Mouse (Mus musculus) cortical plate, adult 2 months (tissue): Measurements from ENCODE around the gene Slco4a1. TPM values are rescaled to one million over a fixed set of nuclear protein-coding genes. Genes with fewer than 3 reads are reported as not detected.

Experiments
- H3K27ac ChIP-seq: fragments of 200-500 bp; 2 replicates; pipeline ENCODE4 v1.5.1; 2012; ENCODE audit warnings: low read length, control low read depth, inconsistent platforms; ENCODE audit not compliant: insufficient read depth
- H3K4me1 ChIP-seq: fragments of 200-500 bp; 2 replicates; pipeline ENCODE4 v1.6.1; 2011; ENCODE audit warnings: low read length; ENCODE audit not compliant: control insufficient read depth, insufficient read depth
- H3K4me3 ChIP-seq: fragments of 200-500 bp; 2 replicates; pipeline ENCODE4 v1.5.1; 2011; ENCODE audit warnings: mild to moderate bottlenecking, low read length, control low read depth; ENCODE audit not compliant: insufficient read depth
- CTCF ChIP-seq: fragments of 200-500 bp; IDR thresholded peaks from 2 replicates; pipeline ENCODE4 v1.5.1; 2011; ENCODE audit warnings: mild to moderate bottlenecking, control low read depth, low read length; ENCODE audit not compliant: insufficient read depth; ENCODE audit errors: extremely low read depth
- POLR2A ChIP-seq: fragments of 200-500 bp; IDR thresholded peaks from 2 replicates; pipeline ENCODE4 v1.6.1; 2011; ENCODE audit warnings: mild to moderate bottlenecking, low read length, control low read depth; ENCODE audit not compliant: insufficient read depth; ENCODE audit errors: extremely low read depth
- polyA plus RNA-seq: library from polyadenylated mRNA; depleted of rRNA; stranded (reverse); fragments of >200 nt; gene quantifications from 2 replicates; pipeline ENCODE4 v1.2.3, GENCODE M21; 2012

Slco4a1 gene
- polyA plus RNA-seq, 1 experiment: 5.1 TPM

- TF ChIP-seq CTCF: no peak
- no peak for TF ChIP-seq POLR2A
- Histone ChIP-seq H3K4me1 (peaks cover 2% of the 10 kb centered on the region; the same call in 1 of the 2 replicates), H3K4me3 (no peak overlapping the region), H3K27ac (peak overlapping the region; percentile 54; the same call in 1 of the 2 replicates)
These were observed 14.0 kb upstream of the Slco4a1 start for GRCm38 (mm10) chr2:180442061-180442460.

GRCm38 (mm10) chr2:180443861-180444260, 12.2 kb upstream of the Slco4a1 start:
- TF ChIP-seq CTCF (no peak), POLR2A (no peak)
- Histone ChIP-seq H3K4me3 (no peak overlapping the region), H3K4me1 (peaks cover 2% of the 10 kb centered on the region; the same call in 1 of the 2 replicates), H3K27ac (no peak overlapping the region)

DNA sequence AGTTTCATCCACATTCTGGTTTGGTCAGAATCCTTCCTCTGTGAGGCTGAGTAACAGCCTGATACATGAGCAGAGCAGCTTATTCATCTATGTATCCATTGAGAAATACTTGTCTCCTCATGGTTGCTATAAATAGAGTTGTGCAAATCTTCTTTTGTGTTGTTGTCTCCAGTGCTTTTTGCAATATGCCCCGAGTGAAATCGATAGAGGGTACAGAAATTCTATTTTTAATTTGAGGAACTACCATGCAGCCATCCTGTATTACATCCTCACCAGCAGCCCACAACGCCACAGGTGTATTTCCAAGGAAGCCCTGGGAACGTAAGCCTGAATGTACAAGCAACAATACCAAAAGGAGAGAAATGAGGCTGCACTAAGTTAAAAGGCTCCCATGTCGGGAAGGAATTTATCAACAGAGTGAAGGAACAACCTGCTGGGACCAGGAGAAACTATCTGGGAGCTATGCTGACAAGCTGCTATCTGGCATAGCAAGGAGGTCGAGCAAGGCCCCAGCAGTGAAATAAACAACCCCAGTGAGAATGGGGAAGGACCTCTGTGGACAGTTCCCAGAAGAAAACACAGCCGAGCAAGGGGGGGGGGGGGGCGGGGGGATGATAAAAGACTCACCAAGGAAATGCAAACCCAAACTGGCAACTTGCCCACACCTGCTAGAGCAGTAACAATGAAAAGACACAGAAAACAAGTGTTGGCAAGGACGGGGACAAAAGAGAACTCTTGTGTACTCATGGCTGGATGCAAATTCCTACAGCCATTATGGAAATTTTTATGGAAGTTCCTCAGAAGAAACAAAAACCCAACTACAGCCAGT, 10.9 kb upstream of the Slco4a1 start:
- H3K4me3 ChIP-seq: no peak overlapping the region
- H3K4me1 ChIP-seq: peaks cover 2% of the 10 kb centered on the region; the same call in 1 of the 2 replicates
- H3K27ac ChIP-seq: no peak overlapping the region
- no peak for TF ChIP-seq POLR2A
- TF ChIP-seq CTCF: no peak

DNA sequence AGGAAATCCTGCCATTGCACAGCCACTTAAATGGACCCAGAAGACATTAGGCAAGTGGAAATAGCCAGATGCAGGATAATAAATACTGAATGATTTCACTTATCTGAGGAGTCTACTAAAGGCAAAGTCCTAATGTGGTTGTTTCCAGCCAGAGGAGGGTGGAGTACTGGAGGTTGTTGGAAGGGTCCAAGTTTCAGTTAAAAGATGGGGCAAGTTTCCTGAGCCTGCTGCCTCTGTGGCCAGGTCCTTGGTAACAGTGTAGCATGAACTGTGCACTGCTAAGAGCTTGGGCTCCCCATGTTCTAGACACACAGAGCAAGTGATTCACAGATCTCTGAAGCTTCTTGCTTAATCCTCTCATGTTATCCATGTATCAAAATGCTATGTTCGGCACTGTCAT, 10.1 kb upstream of the Slco4a1 start:
- Histone ChIP-seq H3K4me1 (no peaks in the 10 kb centered on the region; the same call in 1 of the 2 replicates), H3K27ac (no peak overlapping the region)

GRCm38 (mm10) chr2:180449007-180449406, 7.0 kb upstream of the Slco4a1 start:
- H3K4me1 ChIP-seq: no peaks in the 10 kb centered on the region
- TF ChIP-seq POLR2A: no peak
- no peak for TF ChIP-seq CTCF

More for the DNA sequence above, 10.1 kb upstream of the Slco4a1 start:
- no peak overlapping the region for H3K4me3 ChIP-seq
- no peak for TF ChIP-seq POLR2A
- TF ChIP-seq CTCF: no peak

DNA sequence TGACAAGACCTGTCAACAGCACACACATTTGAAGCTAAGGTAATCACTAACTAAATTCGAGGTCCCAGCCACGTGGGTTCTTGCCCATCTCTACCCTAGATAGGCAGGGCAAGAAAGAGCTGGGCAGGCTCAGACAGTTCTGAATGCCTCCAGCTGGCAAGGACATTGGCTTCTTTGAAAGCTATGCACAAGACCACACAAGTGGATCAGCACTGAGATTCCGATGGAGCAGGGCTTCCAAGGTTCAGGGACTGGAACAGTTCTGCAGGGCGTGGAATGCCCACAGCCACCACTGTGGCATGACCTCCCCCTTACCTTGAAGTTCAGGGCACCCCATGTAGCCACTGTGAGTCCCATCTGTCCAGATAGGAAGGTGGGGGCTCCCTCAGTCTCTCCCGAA, 5.5 kb upstream of the Slco4a1 start:
- Histone ChIP-seq H3K27ac (no peak overlapping the region), H3K4me3 (no peak overlapping the region), H3K4me1 (no peaks in the 10 kb centered on the region)
- TF ChIP-seq CTCF (no peak), POLR2A (no peak)

More at GRCm38 (mm10) chr2:180449007-180449406, 7.0 kb upstream of the Slco4a1 start:
- no peak overlapping the region for H3K4me3 ChIP-seq
- H3K27ac ChIP-seq: no peak overlapping the region

DNA sequence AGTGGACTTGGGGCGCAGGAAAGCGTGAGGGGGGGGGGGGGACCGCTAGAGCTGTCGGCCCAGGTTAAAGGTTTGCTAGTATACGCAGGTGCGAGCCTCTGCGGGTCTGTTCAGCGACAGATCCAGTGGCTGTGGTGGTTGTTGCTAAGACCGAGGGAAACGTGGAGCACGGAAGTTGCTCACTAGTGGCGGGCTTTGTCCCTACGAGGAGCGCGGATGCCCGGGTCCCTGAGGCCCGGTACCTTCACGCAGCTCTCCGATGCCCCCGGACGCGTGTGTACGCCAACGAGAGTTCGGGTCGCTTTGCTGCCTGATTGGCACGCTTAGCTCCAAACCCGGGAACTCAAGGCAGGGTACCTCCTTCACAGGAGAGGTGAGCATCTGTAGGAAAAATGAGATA, 660 bp downstream of the Slco4a1 start:
- no peak overlapping the region for H3K27ac ChIP-seq
- no peaks in the 10 kb centered on the region for H3K4me1 ChIP-seq
- TF ChIP-seq POLR2A (no peak), CTCF (no peak)
- peak overlapping the region; percentile 63 for H3K4me3 ChIP-seq

DNA sequence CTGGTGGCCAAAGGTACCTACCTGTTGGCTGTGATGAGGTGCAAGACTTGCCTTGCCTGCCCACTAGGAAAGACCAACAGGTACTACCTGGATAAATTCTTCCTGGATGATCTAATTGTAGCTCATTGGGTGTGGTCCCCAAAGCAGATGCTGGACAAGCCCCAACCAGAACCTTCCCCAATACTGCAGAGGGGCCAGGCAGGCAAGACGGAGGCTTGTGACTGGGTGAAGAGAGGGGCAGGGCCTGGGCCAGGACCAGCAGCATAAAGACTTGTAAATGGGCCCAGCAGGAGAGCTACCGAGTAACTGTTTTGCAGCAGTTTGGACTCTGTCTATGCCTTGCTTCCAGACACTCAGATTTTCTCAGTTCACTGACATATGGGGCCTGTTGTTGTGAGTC, 1.6 kb downstream of the Slco4a1 start:
- Histone ChIP-seq H3K4me3 (no peak overlapping the region), H3K4me1 (no peaks in the 10 kb centered on the region), H3K27ac (no peak overlapping the region)
- TF ChIP-seq CTCF (no peak), POLR2A (no peak)

- Histone ChIP-seq H3K4me3 (no peak overlapping the region), H3K27ac (no peak overlapping the region), H3K4me1 (no peaks in the 10 kb centered on the region)
- TF ChIP-seq POLR2A (no peak), CTCF (no peak)
These were observed 3.4 kb downstream of the Slco4a1 start for GRCm38 (mm10) chr2:180459437-180459836.

- H3K4me1 ChIP-seq: no peaks in the 10 kb centered on the region
- H3K27ac ChIP-seq: no peak overlapping the region
- H3K4me3 ChIP-seq: no peak overlapping the region
- TF ChIP-seq CTCF: no peak
These were observed 4.8 kb downstream of the Slco4a1 start for GRCm38 (mm10) chr2:180460801-180461200.
